Mouse (Mus musculus) embryo, embryonic 10.5 days (tissue): ENCODE results near the gene Myoz2.
A peak's percentile ranks its signal among the peaks of the same experiment; 100 is the strongest.

Source experiments
- DNase-seq: peaks from one replicate; pipeline ENCODE4 v3.0.0-alpha.2; 2015; ENCODE audit warnings: low spot score

Myoz2 gene

DNA sequence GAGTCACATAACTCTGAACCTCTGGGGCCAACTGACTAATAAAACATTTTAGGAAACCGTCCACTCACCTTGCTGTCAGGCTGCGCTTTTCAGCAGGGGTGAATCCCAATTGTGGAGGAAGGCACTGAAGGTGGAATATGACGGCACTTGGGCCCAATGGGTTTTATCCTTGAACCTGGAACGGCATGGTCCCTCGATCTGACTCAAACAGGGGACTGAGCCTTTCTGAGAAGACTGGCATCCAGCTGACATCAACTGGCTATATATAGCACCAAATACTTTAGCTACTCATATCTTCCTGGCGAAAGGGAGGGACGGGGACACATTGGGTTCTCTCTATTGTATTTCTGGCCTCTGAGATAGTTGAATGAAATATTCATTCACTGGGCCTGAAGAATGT, at the start of gene Myoz2:
Gene Myoz2, minus strand, starts transcription at position 264 of the 400 bp plus-strand sequence.
- no peak for DNase-seq

DNA sequence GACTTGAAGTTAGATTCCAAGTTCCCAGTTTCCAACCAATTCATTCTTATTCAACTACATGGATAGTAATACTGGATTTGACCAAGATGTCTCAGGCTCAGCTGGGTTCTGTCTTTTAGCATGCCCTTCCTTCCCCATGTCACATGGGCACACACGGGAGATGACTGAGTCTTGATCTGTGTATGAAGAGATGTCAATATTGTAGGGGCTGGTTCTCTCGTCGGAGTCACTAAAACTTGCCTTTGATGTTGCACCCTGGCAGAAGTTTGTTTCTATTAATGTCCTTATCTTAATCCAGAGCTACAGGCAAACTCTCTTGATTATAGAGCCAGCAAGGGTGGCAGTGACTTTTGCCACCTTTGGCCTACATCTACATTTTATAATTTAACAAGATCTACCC, 46.9 kb upstream of the Myoz2 start:
- DNase-seq, result no peak

DNA sequence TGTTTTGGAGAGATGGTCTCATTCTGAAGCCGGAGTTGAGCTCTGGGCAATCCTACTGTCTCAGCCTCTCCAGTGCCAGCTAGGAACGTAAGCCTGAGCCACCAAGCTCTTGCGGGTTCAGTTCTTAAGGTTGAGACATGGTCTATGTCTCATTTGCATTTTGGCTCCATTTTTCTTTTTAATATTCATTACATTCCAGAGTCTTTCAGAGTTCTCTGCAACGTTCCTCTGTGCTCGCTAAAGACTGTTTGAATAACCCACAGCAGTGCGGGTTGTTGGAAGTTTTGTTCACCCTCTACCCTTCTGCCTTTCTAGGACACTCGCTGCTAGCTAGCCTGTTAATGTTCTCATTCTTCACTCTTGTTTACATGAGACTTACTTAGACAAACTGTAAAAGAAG, 46.1 kb upstream of the Myoz2 start:
- no peak for DNase-seq

DNA sequence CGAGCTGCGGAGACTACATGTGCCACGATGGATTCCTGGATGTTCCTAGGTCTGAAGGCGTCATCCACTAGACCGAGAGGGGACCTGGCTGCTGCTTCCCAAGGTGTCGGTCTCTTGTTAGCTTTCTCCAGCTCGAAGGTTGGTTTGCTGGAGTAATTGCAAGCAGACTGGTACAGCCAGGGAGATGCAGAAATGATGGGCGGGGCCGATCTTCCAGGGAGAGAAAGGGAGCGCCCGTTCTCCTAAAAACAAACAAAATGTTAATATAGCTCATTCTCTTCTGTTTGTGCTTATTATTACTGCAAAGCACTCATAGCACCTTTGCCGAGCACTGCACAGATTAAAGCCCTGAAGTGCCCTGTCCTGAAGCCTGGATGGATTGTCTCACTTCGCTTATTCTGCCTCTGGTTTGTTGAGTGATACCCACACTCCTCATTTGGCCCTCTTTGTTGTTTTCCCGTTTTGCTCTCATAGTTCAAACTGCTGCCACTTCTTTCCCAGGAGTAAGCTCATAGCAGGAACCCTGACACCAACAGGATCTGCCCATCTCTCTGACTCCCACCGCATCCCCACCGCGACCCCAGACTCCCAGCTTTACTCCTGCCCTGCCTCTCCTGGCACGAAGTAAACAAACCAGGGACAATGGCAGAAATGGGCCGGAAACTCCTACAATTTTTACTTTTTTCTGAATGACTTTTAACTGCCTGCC, 45.4 kb upstream of the Myoz2 start:
- DNase-seq, result no peak

DNA sequence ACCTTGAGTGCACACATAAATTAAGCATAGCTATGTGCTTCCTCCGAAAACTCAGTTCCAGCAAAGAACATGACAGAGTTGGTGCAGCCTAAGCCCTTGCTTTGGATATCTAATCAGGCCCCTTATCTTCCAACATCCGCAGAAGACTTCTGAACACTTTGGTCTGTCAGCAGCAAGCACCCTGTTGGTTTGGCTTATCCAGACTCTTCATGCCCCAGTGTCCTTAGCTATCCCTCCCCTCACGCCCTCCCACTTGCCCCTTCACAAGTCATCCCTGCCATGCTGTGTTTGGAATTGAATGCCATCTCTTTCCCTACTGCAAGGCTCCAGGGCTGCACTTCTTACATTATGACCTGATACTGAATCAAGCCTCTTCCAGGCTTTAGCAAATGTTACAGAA, 40.9 kb upstream of the Myoz2 start:
- DNase-seq, result no peak

DNA sequence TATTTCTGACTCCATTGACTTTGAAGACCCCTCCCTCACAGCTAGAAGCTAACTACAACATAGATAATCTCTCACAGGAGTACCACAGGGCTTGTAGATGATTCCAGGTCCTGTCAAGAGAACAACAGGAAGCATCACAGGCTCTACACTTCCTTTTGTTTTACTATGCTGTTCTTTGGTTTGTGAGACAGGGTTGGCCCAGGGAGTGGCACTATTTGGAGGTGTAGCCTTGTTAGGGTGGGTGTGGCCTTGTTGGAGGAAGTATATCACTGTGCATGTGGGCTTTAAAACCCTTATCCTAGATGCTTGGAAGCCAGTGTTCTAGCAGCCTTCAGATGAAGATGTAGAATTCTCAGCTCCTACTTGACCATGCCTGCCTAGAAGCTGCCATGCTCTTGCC, 40.2 kb upstream of the Myoz2 start:
- DNase-seq, result no peak

DNA sequence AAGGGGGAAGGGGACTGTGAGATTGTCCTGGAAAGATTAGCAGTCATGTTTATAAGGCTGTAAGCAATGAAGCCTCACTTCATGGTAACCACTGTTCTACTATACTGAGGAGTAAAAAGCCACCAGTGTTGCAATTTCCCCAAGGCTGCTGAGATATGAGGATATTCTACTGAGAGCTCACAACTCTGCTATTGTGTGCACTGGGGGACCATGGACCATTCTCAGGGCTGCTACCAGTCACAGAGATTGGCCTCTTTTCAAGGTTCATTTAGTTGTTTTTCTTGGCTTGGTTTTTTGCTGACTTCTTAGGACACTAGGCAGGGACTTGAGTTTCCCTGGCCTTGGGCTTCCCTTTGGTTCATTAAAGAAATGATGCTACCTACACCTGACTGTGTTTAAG, 38.5 kb upstream of the Myoz2 start:
- DNase-seq, result no peak

DNA sequence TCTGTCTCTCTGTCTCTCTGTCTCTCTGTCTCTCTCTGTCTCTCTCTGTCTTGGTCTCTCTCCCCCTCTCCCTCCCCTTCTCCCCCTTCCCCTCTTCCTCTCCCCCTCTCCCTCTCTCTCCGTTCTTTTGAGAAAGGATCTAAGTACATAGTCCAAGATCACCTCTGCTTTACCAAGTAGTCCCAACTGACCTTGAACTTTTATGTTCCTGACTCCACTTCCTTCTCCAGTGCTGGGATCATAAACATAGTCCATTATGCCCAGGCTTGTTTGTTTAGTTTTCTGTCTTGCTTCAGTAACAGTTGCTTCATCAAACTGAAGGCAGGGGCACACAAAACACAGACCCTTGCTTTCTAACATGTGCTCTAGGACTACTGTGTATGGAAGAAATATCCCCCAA, 37.7 kb upstream of the Myoz2 start:
- no peak for DNase-seq

DNA sequence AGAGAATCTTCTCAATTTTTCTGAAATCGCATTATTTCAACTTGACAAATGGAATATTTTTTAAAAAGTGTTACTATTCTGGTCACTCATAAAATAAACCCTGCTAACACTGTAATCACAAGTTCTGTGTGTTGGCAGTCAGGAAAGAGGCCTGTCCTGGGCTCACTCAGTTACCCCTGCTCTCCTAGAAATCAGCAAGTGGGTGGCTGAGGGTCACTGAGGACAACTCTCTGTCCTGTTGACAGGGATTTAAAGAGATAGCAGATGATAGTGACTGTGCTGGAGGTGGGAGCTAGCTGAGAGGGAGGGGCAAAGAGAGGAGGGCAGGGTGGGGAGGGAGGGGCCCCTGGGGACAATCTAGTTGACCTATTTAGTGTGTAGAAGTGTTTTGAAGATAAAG, 36.2 kb upstream of the Myoz2 start:
- no peak for DNase-seq

DNA sequence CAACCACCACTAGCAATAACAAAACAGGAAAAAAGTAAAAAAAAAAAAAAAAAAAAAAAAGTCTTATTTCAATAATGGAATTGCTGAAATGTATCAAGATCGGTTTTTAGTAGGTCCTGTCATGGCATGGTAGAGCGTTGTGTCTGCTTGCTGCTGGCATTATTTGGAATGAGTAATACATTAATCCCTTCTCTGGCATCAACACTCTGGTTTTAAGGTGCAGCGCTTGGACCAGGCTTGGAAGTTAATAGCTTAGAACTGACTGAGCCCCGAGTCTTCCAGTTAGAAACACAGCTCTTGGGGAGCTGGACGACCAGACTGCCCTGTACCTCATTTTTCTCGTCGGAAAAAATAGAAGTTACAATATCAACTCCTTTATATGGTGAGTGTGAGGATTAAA, 32.0 kb upstream of the Myoz2 start:
- no peak for DNase-seq

DNA sequence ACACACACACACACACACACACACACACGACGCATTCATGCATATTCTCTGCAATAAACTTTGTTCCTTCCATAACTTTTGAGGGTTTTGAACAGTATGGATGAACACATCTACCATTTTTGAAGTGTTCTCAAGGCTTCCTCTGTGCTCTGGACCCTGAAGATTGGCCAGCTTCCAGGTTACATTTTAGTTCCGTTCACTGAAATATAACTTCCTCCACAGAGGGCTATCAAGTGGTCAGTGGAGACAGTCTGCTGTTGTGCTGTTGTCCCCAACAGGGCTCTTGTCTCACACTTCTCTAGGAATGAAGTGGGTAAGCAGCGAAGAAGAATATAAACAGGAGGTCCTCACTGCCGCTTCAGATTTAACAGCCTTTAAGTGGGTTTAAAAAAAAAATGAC, 30.7 kb upstream of the Myoz2 start:
- DNase-seq, result no peak

DNA sequence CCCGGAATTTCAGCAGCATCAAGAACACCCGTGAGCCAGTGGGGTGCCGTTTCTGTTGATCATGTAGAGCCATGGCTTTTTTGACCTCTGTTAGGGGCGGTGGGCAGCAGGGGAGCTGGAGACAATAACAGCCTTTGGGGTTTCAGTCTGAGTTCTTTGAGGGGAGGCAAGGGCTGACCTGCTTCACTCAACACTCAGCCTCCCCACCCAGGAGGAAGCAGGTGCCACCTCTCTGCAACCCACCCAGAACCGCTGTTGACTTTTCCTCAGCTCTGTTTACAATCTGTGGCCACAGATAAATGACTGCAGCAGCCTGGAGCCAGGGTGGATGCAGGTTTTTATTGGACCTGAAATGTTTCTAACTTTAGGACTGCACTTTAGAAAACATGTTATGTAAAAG, 29.4 kb upstream of the Myoz2 start:
- DNase-seq, result peak; percentile 7

DNA sequence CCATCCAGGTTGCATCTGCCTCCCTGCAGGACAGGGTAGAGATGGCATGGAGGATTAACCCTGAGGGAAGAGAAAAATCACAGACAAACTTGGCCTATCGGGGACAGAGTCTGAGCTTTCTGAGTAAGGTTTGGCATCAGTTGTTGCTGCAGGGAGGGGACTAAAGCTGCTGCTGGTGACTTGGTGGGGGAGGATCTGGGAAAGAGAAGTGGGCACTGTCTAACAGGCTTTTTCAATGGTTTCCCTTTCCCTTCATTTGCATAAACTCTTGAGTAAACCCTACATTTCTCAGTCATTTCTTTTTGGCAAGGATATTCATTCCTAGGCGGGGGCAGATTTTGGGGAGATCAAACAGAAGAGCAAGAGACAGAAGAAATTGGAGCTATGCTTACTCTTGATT, 27.1 kb upstream of the Myoz2 start:
- no peak for DNase-seq

DNA sequence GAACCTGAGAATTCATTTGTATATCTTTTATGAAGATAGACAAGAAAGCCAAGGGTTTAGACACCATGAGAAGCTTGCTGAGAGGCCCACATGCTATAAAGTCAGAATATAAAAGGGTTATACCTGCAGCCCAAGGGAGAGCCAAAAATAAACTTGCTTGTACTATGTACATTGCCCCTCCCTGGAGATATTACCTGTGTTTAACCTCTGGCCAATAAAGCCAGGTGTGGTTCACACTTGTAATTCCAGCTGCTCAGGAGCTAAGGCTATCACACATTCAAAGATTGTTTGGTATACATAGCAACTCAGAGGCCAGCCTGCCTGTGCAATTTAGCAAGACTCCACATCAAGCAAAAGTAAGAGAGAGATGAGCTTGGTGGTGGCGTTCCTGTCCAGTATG, 24.0 kb upstream of the Myoz2 start:
- DNase-seq, result no peak

DNA sequence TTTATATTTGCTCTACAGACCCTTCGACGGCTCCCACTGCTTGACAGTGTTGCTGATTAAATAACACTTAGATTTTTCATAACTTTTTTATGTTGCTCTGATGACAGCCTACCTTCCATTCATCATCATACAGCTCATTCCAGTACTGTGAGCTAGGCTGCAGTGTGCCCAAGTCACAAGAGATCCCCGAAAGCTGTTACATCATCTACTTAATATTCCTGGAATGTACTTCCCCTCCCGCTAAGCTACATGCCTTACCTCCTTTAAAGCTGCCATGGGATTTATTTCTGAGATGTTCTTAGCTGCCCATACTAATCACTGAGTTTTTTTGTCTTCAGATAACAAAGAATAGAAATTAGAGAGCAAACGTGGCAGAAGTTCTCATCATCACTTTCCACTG, 19.4 kb upstream of the Myoz2 start:
- DNase-seq, result no peak

DNA sequence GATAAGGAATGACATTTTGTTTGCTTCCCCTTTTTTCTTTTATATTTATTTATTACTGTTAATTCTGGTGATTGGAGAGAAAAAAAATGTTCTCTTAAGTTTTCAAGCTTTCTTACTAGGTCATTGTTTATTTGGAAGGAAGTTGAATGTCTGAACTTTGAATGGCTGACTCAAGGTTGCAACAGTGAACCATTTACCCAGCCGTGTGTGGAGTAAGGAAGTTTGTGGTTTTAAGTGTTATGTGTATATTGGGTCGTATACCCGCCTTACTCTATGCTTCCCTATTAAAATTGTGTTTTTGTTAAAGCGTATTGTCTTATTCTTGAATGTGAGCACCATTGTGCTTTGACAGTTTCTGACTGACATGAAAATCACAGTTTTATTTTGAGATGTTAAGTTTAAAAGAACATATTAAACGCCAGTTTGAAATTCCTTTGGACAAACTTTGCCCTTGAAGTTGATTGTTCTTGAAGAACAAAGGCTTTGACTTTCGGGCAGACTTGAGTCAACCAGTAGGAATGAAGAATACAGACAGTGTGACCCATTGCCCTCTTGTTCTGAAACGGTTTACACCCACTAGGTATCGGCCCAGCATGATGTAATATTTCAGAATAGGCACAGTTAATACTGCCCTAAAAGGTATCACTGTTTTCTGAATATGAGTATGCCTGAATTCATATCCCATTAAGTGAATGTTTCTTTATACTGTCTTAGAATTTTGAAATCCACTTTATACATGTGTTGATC, 18.6 kb upstream of the Myoz2 start:
- DNase-seq, result no peak

DNA sequence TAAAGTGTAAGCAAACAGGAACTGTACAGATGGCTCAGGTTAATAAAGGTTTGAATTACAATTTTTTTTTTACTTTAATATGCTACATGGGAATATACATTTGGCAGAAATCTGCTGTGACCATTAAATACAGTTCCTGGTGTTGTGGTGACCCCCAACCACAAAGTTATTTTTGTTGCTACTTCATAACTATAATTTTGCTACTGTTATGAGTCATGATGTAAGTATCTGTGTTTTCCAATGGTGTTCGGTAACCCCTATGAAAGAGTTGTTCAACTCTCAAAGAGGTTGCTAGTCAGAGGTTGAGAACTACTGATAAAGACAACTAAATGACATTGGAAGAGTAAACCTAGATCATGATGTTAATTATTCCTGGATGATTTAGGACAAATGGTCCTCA, 7.5 kb upstream of the Myoz2 start:
- DNase-seq, result no peak

DNA sequence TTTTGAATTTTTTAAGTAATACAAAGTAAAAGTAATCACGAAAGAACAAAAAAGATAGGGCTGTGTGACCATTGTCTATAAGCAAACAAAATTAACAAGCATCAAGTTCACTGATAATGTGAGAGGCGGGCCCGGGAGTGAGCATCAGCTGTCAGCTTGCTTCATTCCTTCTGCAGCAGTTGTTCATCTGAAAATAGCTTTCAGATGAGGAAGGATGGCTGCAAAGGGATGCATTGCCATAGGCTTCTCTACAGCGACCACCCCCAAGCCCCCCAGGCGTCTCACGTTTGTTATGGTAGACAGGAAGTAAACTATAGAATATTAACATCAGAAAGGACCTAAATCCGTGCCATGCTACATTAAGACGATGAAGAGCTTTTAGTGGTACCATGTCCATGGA, 1.0 kb downstream of the Myoz2 start:
- DNase-seq, result no peak

DNA sequence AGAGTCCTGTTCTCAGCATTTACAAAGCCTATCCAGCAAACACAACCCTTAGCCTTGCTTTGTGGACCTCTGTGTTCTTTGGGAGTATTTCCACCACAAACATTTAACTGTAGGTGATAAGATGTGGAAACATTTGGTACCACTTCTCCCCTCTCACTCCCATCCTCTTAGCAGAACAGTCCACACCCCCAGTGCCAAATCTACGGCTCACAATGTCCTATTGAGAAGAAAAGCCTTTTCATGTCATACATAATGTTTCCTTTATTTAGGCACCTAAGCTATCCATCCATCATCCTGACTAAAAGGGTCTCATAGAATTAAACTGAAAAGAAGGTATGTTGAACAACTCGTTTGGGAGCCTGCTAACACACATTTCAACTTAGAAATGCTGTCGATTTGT, 9.2 kb downstream of the Myoz2 start:
- DNase-seq, result no peak

DNA sequence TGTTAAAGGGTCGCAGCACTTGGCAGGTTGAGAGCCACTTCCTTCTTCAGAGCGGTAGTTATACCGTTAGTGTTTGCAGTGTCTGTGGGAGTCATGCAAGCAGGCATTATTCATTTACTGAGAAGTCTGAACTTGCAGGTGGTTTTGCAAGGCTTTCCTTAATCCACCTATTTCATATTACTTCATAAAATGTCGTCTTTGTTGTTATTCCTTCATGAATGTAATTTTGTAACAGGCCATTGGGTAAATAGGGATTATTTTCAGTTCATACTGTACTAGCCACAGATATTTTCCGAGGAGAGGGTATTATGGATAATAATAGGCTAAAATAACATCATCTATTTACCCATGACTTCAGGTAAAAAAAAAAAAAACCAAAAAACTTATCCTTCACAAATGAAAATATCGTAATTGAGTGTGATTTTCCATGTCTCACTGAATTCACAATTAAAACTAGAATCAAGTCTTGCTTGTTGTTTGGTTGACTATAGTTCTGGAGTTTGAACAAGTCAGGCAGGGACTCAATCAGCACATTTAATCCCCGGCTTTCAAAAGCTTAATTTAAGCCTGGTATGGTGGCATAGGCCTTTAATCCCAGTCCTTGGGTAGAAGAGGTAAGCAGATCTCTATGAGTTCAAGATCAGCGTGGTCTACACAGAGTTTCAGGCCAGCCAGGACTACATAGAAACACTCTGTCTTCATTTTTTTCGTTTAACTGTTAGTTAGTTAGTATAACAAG, 10.2 kb downstream of the Myoz2 start:
- DNase-seq, result no peak

DNA sequence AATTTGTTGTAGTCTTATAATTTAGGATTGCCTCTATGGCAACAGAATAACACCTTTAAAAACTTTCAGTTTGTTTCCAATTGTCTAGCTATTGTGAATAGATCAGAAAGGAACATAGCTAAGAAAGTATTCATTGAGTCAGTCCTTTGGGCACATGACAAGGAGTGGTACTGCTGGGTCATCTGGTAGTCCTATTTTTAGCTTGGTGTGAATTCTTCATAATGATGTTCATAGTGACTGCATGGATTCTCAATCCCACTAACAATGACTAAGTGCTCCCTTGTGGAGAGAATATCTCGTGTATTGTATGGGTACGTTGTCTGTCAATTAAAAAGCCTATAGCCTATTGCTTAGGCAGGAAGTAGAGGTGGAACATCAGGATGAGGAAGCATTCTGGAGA, 16.0 kb downstream of the Myoz2 start:
- DNase-seq, result no peak

DNA sequence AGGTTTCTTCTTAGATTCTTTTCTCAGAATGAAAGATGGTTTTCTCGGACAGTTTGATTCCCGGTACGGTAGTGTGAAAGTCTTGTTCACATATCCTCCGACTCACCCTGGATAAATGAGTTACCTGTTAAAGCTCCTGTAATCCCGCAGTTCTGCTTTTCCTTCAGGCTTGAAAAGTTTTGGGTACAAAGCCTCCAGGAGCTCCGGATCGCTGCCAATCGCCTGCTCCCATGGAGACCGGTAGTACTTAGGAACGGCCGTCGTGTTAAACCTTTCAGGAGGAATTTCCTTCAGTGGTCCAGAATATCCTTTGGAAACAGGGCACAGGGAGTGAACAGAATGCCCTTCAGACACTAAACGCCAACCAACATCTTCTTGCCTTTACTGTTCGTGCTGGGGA, 21.3 kb downstream of the Myoz2 start:
- DNase-seq, result no peak

DNA sequence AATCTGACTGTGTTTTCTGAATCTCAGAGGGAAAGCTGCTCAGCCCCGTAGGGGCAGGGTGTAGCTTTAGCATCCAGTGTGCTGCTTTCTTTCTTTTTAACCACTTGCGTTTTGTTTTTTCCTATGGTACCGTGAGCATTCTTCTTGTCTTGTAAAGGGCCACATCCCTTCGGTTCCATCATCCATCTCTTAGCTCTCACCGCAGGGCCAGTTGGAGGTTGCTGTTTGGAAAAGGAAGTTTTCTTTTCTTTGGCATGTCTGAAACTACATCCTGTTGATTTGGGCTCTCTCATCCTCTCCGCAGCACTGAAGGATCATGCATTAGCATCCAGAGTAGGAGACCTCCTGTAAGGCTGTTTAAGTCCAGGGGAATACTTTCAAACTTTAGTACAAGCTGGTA, 25.4 kb downstream of the Myoz2 start:
- DNase-seq, result no peak
